Mouse (Mus musculus) liver, postnatal 0 days (tissue): Measurements from ENCODE around the gene C130073F10Rik.

Experiments
- CTCF ChIP-seq: sonication (generic); IDR thresholded peaks from 2 replicates; pipeline ENCODE4 v1.5.1; 2016; ENCODE audit warnings: antibody characterized with exemption, low read depth
- EP300 ChIP-seq: IDR thresholded peaks from 2 replicates; pipeline ENCODE4 v1.6.1; 2016; ENCODE audit warnings: antibody characterized with exemption, low read depth, mild to moderate bottlenecking

DNA sequence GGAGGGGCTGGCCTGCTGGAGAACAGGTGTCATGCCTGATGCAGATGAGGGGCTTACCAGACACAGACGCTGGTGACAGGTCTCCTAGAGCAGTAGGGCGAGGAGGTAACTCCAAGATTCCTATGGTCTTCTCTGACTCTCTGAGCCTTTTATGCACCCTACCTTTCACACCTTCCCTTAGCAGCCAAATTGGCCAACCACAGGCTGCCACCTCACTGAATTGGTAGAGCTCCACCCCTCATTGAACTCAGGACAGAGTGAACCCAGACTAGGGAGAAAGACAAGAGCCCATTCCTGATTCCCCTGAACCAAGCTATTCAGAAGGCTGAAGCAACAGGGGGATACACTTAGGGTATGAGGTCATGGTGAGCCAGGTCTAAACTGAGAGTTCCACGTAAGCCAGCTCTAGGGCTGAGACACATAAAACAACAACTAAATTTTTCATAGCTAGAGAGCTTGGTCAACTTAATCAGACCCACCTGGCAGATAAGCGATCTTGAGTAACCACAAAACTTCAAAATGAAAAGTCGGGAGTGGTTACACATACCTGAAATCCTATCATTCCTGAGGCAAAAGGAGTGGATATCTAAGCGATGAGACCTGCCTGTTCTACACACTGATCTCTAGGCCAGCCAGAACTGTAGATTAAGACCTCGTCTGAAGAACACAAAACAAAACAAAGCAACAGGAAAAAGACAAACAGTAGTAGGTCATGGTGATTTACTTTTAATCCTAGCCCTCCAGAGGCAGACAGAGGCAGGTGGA lies at the start of gene C130073F10Rik:
- TF ChIP-seq EP300 (no peak), CTCF (no peak)
